In the genomic region with DNA sequence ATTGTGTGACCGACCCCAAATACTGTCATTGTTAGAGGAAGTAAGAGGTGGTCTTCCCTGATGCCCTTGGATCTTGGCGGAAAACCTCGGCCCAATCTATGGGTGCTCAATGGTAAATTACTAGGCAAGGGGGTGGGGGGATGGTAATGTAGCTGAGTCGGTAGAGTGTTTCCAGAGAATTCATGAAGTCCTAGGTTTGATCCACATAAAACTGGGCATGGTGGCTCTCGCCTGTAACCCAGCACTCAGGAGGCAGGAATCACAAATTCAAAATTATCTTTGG, we compare ENCODE assay signal across 8 mouse cellular contexts. TPM values are rescaled to one million over a fixed set of nuclear protein-coding genes. Genes with fewer than 3 reads are reported as not detected.
DNase-seq lines count a peak whose midpoint lies in the region; ATAC-seq and TF ChIP-seq lines count a peak whose summit lies in the region.

No protein-coding gene starts in this region.

- no peak overlapping the region for H3K9ac ChIP-seq in liver, embryonic 11.5 days (ENCODE audit: low read depth, low read length)
- H3K9ac ChIP-seq in forebrain, embryonic 14.5 days (ENCODE audit: low read length): peak overlapping the region; percentile 99
- H3K9ac ChIP-seq in limb, embryonic 13.5 days: peak overlapping the region; percentile 96

- WGBS in liver, embryonic 11.5 days: 45% methylated on average over 5 of the region's 5 CpGs
- WGBS in forebrain, embryonic 14.5 days: 36% methylated on average over 5 of the region's 5 CpGs
- 44% methylated on average over 5 of the region's 5 CpGs for WGBS in limb, embryonic 13.5 days
- 21% methylated on average over 5 of the region's 5 CpGs for WGBS in small intestine, adult 2 months

- no peak for TF ChIP-seq CTCF in small intestine, adult 2 months (IDR thresholded peaks at IDR 0.05; ENCODE audit: extremely low read depth, insufficient read length, insufficient replicate concordance, low read depth, low read length)

- no peak for ATAC-seq in liver, embryonic 11.5 days (replicated peaks; ENCODE audit: low FRiP score)
- ATAC-seq in forebrain, embryonic 14.5 days: no peak
- ATAC-seq in limb, embryonic 13.5 days (ENCODE audit: low FRiP score, low read depth): no peak

- no peaks in the 10 kb centered on the region for H3K4me1 ChIP-seq in liver, embryonic 11.5 days (replicated peaks; ENCODE audit: control insufficient read depth, insufficient read depth, low read length)
- H3K4me1 ChIP-seq in forebrain, embryonic 14.5 days (ENCODE audit: control insufficient read depth, insufficient read depth, low read length): peaks cover 20% of the 10 kb centered on the region
- peaks cover 21% of the 10 kb centered on the region for H3K4me1 ChIP-seq in limb, embryonic 13.5 days
- peaks cover 15% of the 10 kb centered on the region; the same call in 1 of the 2 replicates for H3K4me1 ChIP-seq in small intestine, adult 2 months (ENCODE audit: control insufficient read depth, insufficient read depth, insufficient read length, low read length)

- peak overlapping the region; percentile 64; the same call in 1 of the 2 replicates for H3K4me2 ChIP-seq in liver, embryonic 11.5 days
- peak overlapping the region; percentile 88 for H3K4me2 ChIP-seq in forebrain, embryonic 14.5 days (ENCODE audit: low read length)
- H3K4me2 ChIP-seq in limb, embryonic 13.5 days (replicated peaks): peak overlapping the region; percentile 84

- no peaks in the 10 kb centered on the region for H3K36me3 ChIP-seq in liver, embryonic 11.5 days (ENCODE audit: control insufficient read depth, insufficient read depth, low read length)
- 0 out of 2 replicates have a peak, but pooled peaks cover 5% of the 10 kb centered on the region for H3K36me3 ChIP-seq in forebrain, embryonic 14.5 days (ENCODE audit: control insufficient read depth, insufficient read depth, low read length)
- H3K36me3 ChIP-seq in limb, embryonic 13.5 days: peaks cover 5% of the 10 kb centered on the region
- no peaks in the 10 kb centered on the region for H3K36me3 ChIP-seq in small intestine, adult 2 months (ENCODE audit: control insufficient read depth, insufficient read depth, low read length)

- H3K4me3 ChIP-seq in liver, embryonic 11.5 days (ENCODE audit: low read depth, low read length): no peak overlapping the region
- peak overlapping the region; percentile 89 for H3K4me3 ChIP-seq in forebrain, embryonic 14.5 days (ENCODE audit: low read depth, low read length)
- peak overlapping the region; percentile 83 for H3K4me3 ChIP-seq in limb, embryonic 13.5 days
- peak overlapping the region; percentile 11; the same call in 1 of the 2 replicates for H3K4me3 ChIP-seq in small intestine, adult 2 months (ENCODE audit: low read depth, low read length)

- intact Hi-C loops in left cerebral cortex, postnatal 36 days (cut with DNase I): no loop called here

- H3K27me3 ChIP-seq in liver, embryonic 11.5 days (replicated peaks; ENCODE audit: control insufficient read depth, insufficient read depth, low read length): peaks cover 81% of the 10 kb centered on the region
- H3K27me3 ChIP-seq in forebrain, embryonic 14.5 days (replicated peaks; ENCODE audit: control insufficient read depth, insufficient read depth, low read length): 0 out of 2 replicates have a peak, but pooled peaks cover 3% of the 10 kb centered on the region
- peaks cover 13% of the 10 kb centered on the region; the same call in 1 of the 2 replicates for H3K27me3 ChIP-seq in limb, embryonic 13.5 days
- no peaks in the 10 kb centered on the region for H3K27me3 ChIP-seq in small intestine, adult 2 months (ENCODE audit: control insufficient read depth, insufficient read depth, low read length)

- DNase-seq in liver, embryonic 11.5 days (ENCODE audit: low spot score): no peak
- DNase-seq in liver: no peak
- peak; percentile 30 for DNase-seq in forebrain, embryonic 14.5 days (ENCODE audit: low spot score)
- no peak for DNase-seq in left cerebral cortex, postnatal 36 days (ENCODE audit: low spot score in 2 of 2)
- DNase-seq in thymus, postnatal 25 days: no peak
- DNase-seq in left cerebral cortex, adult 9 months (ENCODE audit: low spot score in 2 of 2): no peak

- no peak for TF ChIP-seq POLR2A in small intestine, adult 2 months (IDR thresholded peaks at IDR 0.05; ENCODE audit: low read depth, low read length)

- no peaks in the 10 kb centered on the region for H3K9me3 ChIP-seq in liver, embryonic 11.5 days (ENCODE audit: control insufficient read depth, low read length)
- H3K9me3 ChIP-seq in forebrain, embryonic 14.5 days (replicated peaks; ENCODE audit: control insufficient read depth, low read length): no peaks in the 10 kb centered on the region
- H3K9me3 ChIP-seq in limb, embryonic 13.5 days: no peaks in the 10 kb centered on the region

- H3K27ac ChIP-seq in liver, embryonic 11.5 days (ENCODE audit: low read depth, low read length): no peak overlapping the region
- H3K27ac ChIP-seq in forebrain, embryonic 14.5 days (ENCODE audit: low read depth, low read length): no peak overlapping the region
- peak overlapping the region; percentile 6; the same call in 1 of the 2 replicates for H3K27ac ChIP-seq in limb, embryonic 13.5 days
- peak overlapping the region; percentile 42 for H3K27ac ChIP-seq in small intestine, adult 2 months (ENCODE audit: insufficient read depth, low read depth, low read length)

RNA-seq across cellular contexts. Expression of a gene that starts 3.2 kb away (rescaled TPM):
- polyA plus RNA-seq in liver, embryonic 11.5 days (2014; fragmentation: Nextera tagmentation; extraction: Ambion mirVana): 6.1 and 6.8 TPM in 2 replicates
- 79.1 and 93.9 TPM in 2 replicates for polyA plus RNA-seq in forebrain, embryonic 14.5 days (2014; fragmentation: Nextera tagmentation; extraction: Ambion mirVana)
- 223 TPM in 2 replicates for polyA plus RNA-seq in limb, embryonic 13.5 days (2015; fragmentation: Nextera tagmentation; extraction: Ambion mirVana)
- 271 and 356 TPM in 2 replicates for polyA plus RNA-seq in small intestine, adult 2 months (2012; rRNA removed)
- total RNA-seq in left cerebral cortex, postnatal 36 days (2021): 1 to 10 TPM; 5.7 to 7.1 TPM

RNA-seq across cellular contexts. Expression of a gene that starts 32.6 kb away (rescaled TPM):
- polyA plus RNA-seq in liver, embryonic 11.5 days (2014; fragmentation: Nextera tagmentation; extraction: Ambion mirVana): 5.0 and 6.4 TPM in 2 replicates
- 107 and 121 TPM in 2 replicates for polyA plus RNA-seq in forebrain, embryonic 14.5 days (2014; fragmentation: Nextera tagmentation; extraction: Ambion mirVana)
- 24.3 and 27.4 TPM in 2 replicates for polyA plus RNA-seq in limb, embryonic 13.5 days (2015; fragmentation: Nextera tagmentation; extraction: Ambion mirVana)
- polyA plus RNA-seq in small intestine, adult 2 months (2012; rRNA removed): 0.71 and 0.72 TPM in 2 replicates
- total RNA-seq in left cerebral cortex, postnatal 36 days (2021): 100 to 1,000 TPM; 141 to 166 TPM

RNA-seq across cellular contexts. Expression of a gene that starts 32.7 kb away (rescaled TPM):
- polyA plus RNA-seq in liver, embryonic 11.5 days (2014; fragmentation: Nextera tagmentation; extraction: Ambion mirVana): not detected in 2 replicates
- 0.63 and 0.80 TPM in 2 replicates for polyA plus RNA-seq in forebrain, embryonic 14.5 days (2014; fragmentation: Nextera tagmentation; extraction: Ambion mirVana)
- not detected in 2 replicates for polyA plus RNA-seq in limb, embryonic 13.5 days (2015; fragmentation: Nextera tagmentation; extraction: Ambion mirVana)
- polyA plus RNA-seq in small intestine, adult 2 months (2012; rRNA removed): 0.27 TPM in 1 of 2 replicates, not detected in the other
- total RNA-seq in left cerebral cortex, postnatal 36 days (2021): 1 to 10 TPM; 1.4 to 1.8 TPM

RNA-seq across cellular contexts. Expression of a gene that starts 53.6 kb away (rescaled TPM):
- not detected in 2 replicates for polyA plus RNA-seq in liver, embryonic 11.5 days (2014; fragmentation: Nextera tagmentation; extraction: Ambion mirVana)
- polyA plus RNA-seq in forebrain, embryonic 14.5 days (2014; fragmentation: Nextera tagmentation; extraction: Ambion mirVana): 0.11 and 0.89 TPM in 2 replicates
- polyA plus RNA-seq in limb, embryonic 13.5 days (2015; fragmentation: Nextera tagmentation; extraction: Ambion mirVana): not detected in 2 replicates
- not detected in 2 replicates for polyA plus RNA-seq in small intestine, adult 2 months (2012; rRNA removed)
- total RNA-seq in left cerebral cortex, postnatal 36 days (2021): not detected

Comparison
In these comparisons a context has a peak if more than half of its experiments do, and no peak if none do; other contexts are left out.
1. H3K27ac ChIP-seq: peak in limb, embryonic 13.5 days (single experiment) and small intestine, adult 2 months (single experiment); none in liver, embryonic 11.5 days (single experiment) and forebrain, embryonic 14.5 days (single experiment).
2. RNA of a gene that starts 3.2 kb away (polyA plus RNA-seq): 271 to 356 TPM in small intestine, adult 2 months, 223 TPM in limb, embryonic 13.5 days and 79.1 to 93.9 TPM in forebrain, embryonic 14.5 days; 6.1 to 6.8 TPM in liver, embryonic 11.5 days; every median in the first group is over 10 times any median in the second.
3. Peak in every context shown above with its lines, with median percentiles within 50 percentile points of each other: H3K4me2 ChIP-seq.